Mouse (Mus musculus): Measurements from ENCODE around the gene Cstb.
"Not testable (repeated sequence)": the region's sequence is repeated elsewhere in the genome, so short reads cannot be mapped to it uniquely, and the experiment has no call there.

The Cstb gene

DNA sequence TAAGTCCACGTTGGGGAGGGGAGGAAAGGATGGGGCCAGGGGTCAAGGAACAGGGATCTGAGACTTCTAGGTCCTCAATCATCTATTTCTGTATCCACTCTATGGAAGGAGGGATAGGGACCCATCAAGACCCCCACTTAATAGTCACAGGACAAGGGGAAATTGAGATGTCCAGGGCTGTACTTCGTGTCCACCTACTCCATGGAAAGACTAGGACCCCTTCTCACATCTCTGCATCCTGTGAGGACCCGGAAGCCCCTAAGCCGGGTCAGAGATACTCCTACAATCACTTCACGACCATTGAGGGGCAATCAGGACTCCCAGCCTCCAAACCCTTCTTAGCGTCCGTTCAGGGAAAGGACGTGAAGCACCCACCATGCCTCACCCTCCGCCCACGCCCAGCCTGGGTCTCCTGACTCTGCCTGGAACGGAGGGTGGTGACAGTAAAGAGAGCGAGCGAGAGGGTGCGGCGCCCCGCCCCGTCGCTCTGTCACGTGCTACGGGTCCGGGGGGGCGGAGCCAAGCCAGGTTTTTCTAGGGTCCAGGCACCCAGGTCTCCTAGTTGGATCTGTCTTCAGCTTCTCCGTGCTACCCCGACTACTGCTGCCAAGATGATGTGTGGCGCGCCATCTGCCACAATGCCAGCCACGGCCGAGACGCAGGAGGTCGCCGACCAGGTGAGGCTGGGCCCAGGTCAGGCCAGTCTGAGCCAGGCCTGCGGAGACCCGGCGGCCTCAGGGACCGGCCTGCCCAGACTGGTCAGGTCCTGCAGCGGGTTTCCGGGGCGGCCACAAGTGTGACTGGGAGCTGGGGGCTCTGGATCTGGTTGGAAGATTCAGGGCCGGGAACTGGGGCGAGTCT lies at the start of gene Cstb:
TSS of gene Cstb (plus strand) at position 489 of the 861 bp plus-strand sequence.
- peak; percentile 72 to 90 for DNase-seq

DNA sequence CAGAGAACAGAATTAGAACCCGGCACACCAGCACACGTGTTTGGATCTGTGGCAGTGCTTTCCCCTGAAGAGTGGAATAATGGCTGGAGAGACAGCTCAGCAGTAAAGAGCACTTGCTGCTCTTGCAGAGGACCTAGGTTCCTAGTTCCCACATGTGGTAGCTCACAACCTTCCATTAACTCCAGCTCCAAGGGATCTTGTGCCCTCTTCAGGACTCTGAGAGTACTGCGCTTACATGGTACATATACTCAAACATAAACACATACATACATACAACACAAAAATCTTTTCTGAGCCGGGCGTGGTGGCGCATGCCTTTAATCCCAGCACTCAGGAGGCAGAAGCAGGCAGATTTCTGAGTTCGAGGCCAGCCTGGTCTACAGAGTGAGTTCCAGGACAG lies 47.0 kb upstream of the Cstb start:
- no peak for DNase-seq

DNA sequence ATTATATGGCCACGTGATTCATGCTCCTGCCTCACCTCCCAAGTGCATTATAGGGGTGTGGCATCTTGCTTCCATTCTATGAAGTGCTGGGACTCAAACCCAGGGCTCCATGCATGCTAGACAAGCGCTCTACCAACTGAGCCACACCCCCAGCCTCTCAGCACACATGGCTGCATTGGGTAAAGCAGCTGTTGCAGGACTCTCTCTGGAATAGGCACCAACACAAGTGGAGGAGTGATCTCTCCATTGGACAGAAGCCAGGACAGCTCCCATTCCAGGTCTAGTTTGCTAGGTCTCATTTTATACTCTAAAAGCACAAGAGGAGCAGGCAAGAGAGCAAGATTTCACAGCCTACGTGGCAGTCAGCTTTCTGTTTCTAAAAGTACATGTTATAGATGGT lies 41.9 kb upstream of the Cstb start:
- DNase-seq: no peak

DNA sequence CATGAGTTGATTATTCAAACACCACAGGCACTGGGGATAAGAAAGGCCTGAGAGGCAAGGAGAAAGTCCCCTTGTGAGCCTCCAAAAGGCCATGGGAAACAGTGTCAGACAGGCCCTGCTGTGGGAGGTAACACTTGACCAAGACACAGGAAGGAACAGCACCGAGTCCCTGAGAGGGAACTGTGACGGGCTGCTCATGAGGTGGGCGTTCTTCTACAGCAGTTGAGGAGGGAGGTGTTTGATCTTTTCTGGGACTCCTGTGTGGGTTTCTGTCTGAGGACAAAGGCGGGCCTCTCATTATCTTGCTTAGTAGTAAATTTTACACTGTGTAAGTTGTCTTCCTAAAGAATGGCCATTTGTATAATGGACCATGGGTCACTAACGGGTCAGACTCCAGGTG lies 39.9 kb upstream of the Cstb start:
- DNase-seq: no peak

DNA sequence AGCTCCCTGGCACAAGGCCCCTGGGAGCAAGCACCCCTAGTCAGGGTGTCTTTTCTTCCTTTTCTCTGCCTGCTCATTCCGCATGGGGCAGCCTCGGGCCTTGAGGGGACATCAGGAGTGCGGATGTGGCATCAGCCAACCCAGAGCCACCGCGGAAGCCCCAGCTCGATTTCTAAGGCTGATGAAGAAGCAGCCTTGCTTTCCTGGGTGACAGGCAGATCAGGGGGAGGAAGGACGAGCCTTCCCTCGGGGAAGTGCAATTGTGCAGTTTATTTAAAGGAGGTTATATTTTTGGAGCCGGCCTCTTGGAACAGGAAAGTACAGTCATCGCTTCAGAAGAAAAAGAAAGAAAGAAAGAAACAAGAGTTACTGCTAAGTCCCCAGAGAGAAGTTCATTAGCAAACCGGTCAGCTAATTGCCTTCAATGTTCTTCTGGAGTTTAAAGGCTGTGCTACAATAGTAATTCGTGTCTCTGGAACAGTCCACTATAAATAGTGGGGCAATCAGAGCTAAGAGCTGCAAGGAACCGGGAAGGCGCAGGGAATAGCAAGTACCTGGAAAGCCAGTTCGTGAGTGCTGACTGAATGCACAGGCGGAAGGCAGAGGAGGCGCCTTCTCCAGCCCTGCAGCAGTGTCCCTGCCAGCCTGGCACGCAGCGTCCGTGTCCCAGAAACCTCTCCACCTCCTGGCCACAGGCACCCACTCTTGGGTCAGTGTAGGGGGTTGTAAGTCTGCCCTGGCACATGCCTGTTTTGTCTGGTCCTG lies 37.1 kb upstream of the Cstb start:
- DNase-seq: no peak

DNA sequence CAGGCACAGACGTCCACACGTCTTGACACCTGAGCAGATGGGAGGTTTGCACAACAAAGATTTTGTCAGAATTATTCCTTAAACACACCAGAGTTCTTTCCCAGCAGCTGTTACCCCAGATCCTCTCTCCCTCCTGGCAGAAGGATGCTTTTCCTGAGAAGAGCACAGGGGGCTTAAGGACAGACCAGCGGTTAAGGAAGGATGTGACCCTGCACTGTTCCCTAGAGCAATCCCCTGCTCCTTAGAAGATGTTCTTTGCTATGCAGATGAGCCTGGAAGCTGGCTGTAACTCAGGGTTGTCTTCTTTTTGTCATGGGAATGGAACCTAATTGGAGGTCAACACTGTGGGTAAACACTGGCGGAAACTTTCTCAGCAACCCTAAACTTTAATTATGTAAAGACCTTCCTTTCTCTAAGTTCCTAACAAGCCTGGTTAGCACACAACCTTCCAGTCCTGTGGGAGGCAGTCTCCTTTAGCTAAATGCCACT lies 34.4 kb upstream of the Cstb start:
- DNase-seq: no peak

DNA sequence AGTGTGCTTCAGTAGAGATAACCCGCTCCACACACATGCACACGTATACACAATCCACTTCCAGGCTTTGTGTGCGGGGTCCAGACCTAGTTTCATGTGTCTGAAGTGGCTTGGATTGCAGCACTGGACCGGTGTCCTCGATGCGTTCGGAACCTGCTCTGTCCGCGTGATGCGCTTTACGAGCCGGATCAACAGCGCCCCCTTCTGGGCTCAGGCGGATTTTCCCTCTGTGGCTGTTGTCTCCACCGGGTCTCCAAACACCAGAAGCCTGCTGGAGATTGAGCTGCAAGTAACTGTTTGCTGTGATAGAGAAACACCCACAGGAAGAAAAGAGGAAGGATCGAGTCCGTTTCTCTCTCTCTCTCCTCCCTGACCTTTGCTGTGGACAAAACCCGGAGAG lies 33.4 kb upstream of the Cstb start:
- DNase-seq: peak; percentile 58 to 81

DNA sequence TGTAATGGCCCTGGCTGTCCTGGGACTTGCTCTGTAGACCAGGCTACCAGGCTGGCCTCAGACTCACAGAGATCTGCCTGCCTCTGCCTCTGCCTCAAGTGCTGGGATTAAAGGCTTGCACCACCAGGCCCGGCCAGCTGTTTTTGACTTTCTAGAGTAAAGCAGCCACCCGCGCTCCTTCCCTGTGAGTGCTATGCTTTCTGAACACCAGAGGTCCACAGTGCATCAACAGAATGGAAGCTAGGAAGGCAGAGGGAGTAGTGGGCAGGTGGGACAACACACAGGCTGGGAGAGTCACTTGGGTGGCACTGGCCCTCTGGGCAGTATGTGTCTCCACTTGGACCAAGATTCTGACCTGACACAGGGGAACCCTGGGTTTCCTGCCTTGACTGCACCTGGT lies 30.1 kb upstream of the Cstb start:
- no peak for DNase-seq

DNA sequence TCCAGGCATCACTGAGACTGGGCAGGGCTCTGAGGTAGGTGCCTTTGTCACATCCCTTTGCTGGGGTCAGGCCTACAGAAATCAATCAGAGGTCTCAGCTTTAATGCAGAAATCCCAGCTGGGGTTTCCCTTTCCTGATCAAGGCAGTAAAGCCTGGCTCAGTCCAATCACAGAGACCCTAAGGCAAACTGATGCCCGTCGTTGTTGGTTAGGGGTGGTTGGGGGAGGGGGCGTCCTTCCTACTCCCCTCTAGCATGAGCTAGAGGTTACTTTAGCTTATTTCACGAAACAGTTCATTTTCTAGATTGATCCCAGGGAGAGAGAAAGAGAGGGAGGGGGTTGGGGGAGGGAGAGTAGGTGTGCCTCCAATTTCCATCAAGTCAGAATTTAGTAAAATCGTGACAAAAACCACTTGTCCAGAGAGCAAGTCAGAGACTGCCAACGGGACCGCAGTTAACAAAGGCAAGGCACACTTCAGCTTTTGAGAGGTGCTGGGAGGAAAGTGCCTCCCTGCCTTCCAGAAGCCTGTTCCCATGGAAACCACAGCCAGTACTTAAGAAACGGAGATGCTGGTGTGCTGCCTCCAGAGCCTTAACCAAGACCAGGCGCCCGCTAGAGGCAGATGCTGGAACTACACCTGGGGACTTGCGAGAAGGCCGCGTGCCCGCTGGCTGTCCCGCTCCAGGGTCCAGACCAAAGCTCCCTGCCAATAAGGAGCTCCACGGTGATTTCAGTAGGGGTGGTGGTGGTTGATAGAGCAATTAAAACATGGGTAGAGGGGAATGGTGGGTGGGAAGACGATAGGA lies 29.4 kb upstream of the Cstb start:
- peak; percentile 80 to 97 for DNase-seq

DNA sequence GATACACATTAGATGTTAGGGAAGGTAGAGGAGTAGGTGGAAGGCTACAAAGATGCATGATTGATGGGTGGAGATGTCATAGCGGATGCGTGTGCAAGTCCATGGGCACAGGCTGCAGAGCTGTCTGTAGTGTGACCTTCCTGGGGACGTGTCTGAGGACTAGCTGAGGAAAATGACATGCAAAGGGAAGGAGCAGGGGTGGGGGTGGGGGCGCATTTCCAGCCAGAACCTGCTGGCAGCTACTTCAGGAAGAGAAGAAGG lies 28.9 kb upstream of the Cstb start:
- DNase-seq: no peak

DNA sequence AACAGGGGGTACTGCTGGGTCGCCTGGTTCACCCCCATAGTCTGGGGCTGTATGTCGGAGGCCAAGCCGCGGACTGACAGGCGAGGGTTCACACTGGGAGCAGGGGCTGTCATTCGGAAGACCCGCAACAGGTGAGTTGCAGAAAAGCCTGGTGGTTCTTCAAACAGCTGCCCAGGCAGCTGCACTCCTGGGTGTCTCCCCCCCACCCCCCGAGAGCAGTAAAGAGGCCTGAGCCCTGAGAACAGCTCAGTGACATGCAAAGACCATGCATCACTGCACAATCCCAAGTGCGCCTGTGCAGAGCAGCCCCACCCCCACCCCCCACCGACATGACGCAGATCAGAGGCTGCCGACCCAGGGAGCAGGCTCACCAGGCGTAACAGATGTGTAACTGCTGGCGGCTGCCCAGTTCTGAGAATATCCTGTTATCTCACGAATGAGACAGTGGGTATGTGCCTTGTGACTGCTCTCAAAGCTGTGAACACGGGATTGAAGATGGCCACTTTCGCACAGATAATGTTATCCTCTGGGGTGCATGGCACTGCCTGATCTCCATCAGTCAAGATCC lies 26.3 kb upstream of the Cstb start:
- no peak for DNase-seq

DNA sequence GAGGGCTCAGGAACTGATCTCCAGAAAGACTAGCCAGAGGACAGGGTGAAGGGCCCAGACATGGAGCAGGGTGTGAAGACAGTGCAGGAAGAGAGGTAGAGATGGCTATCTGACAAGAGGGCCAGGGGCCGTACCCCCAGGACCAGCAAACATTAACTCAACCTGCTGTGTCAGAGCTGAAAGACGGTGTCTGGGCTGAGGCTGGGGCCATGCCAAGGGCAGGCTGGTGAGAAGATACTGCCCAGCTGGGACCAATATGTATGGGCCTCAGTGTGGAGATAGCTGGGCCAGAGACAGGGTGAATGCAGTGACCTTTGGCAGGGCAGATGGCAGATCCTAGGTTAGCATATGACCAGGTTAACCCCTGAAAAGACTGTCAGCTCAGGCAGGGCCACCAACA lies 24.3 kb upstream of the Cstb start:
- no peak for DNase-seq

DNA sequence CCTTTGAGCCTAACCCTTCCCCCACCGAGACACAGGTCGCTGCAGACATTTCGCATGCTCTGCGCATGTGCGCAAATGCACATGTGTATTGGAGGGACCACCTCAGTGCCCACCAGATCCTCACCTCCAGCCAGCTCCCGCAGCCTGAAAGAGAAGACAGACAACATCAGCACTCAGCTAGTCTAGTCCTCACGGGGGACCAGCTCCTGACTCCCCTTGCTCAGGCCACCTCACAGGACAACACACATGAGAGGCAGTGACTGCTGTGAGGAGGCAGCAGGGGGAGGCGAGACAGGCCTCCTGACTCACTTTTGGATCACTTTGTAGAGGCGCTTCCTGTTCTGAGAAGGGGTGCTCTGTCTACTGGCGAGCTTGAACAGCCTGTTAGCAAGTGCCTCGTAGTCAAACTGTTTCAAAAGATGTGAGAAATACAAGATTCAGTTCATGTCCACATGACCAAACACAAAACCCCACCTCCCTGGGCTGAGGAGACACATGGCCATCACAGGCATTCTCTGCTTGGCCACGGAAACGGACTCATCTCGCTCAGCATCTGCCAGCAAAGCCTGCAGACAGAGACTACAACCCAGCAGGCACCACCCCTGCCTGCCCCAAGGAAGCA lies 23.1 kb upstream of the Cstb start:
- no peak for DNase-seq

DNA sequence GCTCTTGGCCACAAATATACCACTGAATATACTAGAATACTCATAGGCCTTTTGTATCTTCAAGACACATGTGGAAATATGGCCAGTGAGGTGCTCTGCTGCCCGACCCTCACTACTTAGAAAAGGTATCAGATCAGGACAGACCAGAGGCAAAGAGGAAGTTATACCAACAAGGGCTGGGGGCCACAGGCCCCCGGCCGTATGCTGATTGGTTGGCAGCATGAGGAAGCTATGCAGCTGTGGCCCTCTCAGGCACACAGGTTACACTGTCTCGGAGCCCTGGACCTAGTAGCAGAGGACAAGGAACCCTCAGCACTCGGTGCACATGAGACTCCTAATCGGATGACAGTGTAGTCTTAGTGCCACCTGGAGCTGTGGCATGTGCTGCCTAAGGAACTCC lies 19.3 kb upstream of the Cstb start:
- DNase-seq: no peak

DNA sequence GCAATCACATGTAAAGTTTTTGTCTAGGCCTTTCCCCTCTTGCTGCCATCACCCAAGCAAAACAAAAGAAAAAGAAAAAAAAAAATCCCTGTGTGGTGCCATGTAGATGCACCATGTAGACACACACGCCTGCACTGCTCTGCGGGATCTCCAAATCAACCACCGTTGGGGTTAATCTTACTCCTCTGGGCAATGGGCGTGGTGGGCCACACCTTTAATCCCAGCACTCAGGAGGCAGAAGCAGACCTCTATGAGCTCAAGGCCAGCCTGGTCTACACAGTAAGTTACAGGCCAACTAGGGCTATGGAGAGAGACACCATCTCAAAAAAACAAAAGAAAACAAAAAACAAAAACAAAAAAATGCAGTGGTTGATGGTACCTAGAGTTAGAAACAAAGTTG lies 18.3 kb upstream of the Cstb start:
- DNase-seq: no peak

DNA sequence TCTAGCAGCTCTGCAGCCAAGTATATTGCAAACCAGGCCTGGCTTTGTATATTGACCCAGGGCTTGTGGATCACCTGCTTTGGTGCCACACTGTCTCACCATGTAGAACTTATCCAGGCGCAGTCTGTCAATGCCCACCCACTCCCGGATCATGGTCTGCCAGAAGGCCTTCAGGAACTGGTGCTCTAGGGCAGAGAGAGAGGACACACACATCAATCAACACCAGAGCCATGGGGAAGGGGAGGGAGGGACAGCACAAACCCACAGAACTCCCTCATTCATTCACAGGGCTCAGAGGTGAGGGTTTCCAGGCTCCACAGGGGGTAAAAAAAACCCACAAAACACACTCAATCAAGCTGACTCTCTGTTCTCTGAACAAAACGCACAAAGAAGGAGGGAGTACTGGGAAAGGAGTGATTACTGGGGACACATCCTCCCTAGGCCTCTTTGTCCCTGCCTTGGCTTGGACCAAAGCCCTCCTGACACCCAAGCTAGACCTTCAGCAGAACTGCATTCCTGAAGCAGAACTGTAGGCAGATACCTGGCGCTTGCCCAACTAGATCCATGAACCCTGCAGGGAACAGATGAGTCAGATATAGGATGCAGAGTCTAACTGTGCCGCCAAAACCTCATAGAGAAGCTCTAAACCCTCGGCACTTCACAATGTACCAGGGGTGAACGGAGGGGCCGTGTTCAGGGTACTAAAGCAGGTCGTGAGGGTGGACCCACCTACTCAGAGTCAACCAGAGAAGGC lies 16.3 kb upstream of the Cstb start:
- no peak for DNase-seq

DNA sequence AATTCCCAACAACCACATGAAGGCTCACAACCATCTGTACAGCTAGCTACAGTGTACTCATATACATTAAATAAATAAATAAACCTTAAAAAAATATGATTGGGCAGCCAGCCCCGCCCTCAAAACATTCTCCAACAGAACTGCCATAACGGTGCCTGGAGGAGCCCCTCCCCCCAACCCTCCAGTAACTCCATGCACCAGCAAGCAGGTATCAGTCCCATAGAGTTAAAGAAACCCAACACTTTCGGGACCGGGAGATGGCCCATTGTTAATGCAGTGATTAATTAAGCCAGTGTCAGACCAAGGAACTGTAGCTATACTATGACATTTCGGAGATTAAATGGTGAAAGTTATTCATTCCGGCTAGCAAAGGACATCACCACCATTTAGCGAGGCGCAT lies 13.6 kb upstream of the Cstb start:
- DNase-seq: no peak

DNA sequence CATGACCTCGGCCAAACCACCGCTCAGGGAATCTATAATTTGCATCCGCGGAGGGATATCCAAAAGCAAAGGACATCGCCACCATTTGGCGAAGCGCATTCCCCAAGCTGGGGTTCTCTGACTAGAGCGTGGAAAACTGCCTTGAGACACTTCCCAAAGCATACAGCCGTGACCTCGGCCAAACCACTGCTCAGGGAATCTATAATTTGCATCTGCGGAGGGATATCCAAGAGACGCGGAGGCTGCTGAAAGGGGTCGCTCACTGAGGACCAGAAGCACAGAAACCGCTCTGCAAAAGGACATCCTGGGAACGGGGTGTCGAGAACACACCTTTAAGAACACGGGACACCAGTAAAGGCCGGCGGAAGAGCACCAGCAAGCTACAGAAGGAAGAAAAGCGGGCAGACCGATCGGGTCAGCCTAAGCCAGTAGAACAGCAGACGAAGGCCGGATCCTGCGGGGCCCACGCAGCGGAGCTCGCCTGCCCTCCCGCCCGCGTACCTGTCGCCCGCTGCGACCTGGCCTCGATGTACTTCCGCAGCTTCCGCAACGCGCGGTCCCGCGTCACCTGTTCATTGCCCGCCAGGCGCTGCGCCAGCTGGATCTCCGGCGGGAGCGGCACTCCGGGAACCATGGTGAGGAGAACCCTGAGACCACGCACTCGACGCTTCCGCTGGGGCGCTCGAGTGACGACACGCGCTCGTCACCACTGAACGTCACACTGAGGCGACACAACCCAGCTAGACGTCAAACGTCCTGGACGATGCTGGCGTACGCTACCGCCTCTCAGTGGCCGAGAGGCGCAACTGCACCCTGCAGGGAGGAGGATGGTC lies 12.9 kb upstream of the Cstb start, which contains the start of gene Rrp1:
TSS of gene Rrp1 (minus strand) at position 725 of the 833 bp plus-strand sequence.
- peak; percentile 86 to 92 for DNase-seq

DNA sequence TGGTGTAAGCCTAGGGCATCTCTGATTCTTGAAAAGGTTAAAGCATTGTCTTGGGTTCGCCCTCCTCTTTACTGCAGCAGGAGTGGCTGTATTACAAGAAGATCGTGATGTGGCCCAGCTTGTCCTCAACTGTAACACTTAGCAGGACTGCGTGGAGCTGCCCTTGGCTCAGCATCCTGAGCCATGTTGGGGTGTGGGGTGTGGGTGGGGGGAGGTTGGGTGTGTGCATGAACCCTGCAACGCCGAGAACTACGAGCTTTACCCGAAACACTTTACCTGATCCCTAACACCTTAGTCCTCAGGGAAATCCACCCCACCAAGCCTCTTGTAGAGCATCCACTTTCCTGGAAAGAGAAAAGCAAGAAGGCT lies 12.3 kb upstream of the Cstb start:
- no peak for DNase-seq

DNA sequence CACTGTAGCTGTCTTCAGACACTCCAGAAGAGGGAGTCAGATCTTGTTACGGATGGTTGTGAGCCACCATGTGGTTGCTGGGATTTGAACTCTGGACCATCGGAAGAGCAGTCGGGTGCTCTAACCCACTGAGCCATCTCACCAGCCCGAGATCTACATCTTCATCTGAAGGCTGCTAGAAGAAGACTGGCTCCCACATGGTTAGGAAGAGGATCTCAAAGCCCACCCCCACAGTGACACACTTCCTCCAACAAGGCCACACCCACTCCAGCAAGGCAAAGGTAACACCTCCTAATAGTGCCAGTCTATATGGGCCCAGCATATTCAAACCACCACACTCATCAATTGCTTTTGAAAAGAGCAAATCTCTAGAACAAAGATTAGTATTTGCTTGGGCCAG lies 10.5 kb upstream of the Cstb start:
- DNase-seq: not testable (repeated sequence)

DNA sequence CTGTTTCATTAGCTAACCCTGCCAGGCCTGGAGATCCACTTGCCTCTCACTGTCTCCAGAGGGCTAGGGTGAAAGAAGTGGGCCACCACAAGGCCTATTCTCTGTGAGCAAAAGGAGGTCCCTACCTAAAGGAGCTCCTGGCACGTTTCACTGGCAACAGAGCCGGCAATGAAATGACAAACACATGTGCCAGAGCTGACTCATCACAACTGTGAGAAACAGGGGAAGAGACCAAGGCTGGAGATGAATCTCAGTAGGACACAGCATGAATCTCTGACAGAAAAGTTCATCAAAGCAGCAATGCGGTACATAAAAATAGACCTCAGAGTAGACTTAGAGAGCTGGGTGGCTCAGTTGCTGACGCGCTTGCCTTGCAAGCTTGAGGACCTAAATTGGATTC lies 7.6 kb upstream of the Cstb start:
- no peak for DNase-seq
